Mouse (Mus musculus) layer of hippocampus, postnatal 10 days (tissue): ENCODE results near the gene Armc12. TPM values are rescaled to one million over a fixed set of nuclear protein-coding genes. Genes with fewer than 3 reads are reported as not detected.
"Not testable (repeated sequence)": the region's sequence is repeated elsewhere in the genome, so short reads cannot be mapped to it uniquely, and the experiment has no call there.

Experiments
- DNase-seq, 2 experiments: peaks; one replicate each; pipeline ENCODE4 v3.0.0; 2021; ENCODE audit warnings: low spot score in 2 of 2
- total RNA-seq, 2 experiments: library from RNA; stranded (reverse); gene quantifications; 2 replicates each; pipeline ENCODE4 v1.2.3; 2021

Gene Armc12
- total RNA-seq, 2 experiments from 2014 or later: not detected

DNA sequence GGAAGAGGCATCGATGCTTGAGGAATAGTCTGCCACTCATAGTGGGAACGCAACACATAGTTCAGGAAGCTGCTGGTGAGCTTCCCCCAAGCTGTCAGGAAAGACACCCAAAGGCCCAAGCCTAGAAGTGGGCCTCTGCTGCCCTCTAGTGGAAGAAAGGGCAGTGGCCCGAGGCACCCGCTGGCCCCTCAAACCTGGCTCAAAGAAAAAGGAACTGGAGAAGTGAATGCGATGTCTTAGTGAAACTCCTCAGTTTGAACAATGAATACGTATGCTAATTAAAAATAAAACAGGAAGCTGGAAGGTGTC is 2.6 kb upstream of the Armc12 start:
- DNase-seq: peak; percentile 92 to 93

DNA sequence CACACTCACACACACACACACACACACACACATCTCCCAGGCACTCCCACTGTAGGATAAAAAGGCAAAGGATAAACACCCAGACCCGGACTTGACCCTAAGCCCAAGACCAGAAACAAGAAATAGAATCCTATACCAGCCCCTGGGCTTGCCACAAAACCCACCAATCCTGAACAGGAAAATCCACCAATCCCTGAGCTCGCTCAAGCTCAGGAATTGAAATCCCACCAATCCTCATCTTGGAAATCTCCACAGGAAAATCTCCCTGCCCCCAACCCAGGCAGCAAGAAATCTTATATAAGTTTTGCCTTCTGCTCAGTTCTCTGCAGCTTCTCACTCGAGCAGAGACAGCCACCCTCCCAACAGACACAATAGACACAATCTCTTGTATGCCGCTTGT is 1.5 kb upstream of the Armc12 start:
- DNase-seq: no peak

GRCm38 (mm10) chr17:28531946-28532345 is 1.3 kb downstream of the Armc12 start:
- no peak for DNase-seq

DNA sequence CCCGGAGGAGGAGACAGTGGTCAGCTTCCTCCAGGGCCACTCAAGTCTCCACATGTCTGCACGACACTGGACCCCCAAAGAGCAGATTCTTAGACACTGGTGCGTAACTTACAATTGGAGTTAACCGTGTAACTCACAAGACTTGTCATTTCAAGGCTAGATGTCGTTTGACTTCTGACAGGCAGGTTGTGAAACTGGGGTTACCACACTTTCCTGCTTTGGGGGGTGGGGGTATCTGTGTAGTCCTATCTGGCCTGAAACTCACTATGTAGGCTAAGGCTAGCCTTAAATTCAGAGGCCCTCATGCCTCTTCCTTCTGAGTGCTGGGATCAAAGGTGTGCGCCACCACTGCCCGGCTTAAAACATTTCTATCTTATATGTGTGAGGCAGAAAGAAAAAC is 2.0 kb downstream of the Armc12 start:
- DNase-seq: no peak

- no peak for DNase-seq
Measured at GRCm38 (mm10) chr17:28533327-28533726, 2.7 kb downstream of the Armc12 start.

- DNase-seq: no peak
Measured at GRCm38 (mm10) chr17:28537881-28538280, 7.3 kb downstream of the Armc12 start.

DNA sequence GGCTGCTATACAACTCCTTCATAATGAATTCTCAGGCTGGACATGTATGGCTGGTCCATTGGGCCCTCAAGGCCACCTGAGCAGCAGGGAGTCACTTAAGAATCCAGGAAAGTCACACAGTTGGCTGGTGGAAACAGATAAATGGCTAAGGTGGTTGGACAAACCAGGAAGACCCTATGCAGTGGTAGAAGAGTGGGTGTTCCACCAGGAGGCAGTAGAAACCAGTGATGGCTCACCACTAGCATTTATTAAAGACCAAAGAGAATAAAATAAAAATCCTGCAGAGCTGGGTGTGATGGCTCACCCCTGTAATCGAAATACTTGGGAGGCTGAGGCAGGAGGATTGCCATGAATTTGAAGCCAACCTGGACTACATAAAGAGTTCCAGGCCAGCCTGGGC is 16.3 kb downstream of the Armc12 start:
- DNase-seq: no peak

- no peak for DNase-seq
Measured at GRCm38 (mm10) chr17:28548550-28548949, 17.9 kb downstream of the Armc12 start.

DNA sequence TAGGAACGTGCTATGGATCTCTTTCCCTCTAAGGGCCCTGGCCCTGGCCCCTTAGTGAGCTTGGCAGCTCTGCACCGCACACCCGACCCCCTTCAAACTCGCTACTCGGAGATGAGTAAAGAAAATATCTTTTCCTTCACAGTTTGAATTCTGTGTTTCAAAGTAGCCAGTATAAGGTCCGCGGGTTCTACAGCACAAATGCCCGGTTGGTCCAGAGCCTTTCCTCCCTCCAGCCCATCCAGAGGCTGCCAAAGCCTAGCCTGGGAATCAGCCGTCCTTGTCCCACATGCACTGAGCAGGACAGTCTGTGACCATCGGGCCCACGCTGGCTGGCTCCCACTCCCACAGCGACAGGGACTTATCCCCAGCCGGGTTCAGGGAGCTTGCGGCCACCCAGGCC is 18.5 kb downstream of the Armc12 start, which contains the start of gene Clpsl2:
TSS of gene Clpsl2 (plus strand) at position 301 of the 400 bp plus-strand sequence.
- no peak for DNase-seq

DNA sequence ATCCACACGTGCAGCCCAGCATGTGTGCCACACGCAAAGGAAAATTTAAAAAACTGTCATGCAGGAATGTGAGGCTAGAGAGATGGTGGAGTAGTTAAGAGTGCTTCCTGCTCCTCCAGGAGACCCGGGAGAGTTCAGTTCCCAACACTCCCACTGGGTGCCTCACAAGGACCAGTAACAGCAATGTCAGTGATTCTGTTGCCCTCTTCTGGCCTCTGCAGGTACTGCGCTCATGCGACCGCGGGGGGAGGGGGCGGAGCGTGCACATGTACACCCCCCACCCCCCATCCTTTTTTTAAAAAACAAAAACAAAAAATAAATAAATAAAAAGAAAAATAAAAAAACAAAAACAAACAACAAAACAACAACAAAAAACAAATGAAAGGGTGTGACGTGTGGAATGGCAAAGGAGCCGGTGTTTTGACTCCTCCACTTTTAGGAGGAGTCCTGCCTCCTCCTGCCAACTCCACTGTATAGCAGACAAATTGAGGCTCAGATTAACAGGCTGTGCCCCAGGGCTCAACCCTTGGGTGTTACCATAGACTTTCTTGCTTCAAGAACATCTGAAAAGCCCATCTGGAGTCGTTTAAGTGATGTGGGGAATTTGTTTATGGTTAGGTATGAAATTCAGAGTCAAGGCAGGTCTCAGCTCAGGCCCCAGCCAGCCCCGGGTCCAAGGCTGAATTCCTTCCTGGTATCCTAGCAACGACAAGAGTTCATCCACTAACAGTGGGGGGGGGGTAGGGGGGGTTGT is 22.6 kb downstream of the Armc12 start:
- peak; percentile 83 to 89 for DNase-seq

GRCm38 (mm10) chr17:28554021-28554420 is 23.4 kb downstream of the Armc12 start:
- not testable (repeated sequence) for DNase-seq

- no peak for DNase-seq
Measured at GRCm38 (mm10) chr17:28556635-28557396, 26.2 kb downstream of the Armc12 start.

- DNase-seq: no peak
Measured at GRCm38 (mm10) chr17:28557772-28558171, 27.2 kb downstream of the Armc12 start.

DNA sequence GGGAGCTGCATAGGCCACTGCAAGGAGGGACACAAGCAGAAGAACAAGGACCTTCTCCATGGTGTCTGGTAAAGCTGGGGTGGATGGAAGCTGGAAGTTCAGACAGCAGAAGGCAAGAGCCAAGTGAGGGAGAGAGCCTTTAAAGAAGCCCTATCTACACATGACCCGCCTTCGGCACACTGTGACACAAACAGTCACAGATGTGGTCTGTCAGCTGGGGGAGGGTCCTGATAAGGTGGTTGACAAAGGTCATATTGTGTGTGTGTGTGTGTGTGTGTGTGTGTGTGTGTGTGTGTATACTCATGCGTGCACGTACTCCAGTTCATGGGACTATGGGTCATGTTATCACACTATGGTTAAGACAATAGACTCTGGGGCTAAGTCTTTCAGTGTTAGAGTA is 30.0 kb downstream of the Armc12 start, which contains the start of gene Clps:
TSS of gene Clps (minus strand) at position 169 of the 400 bp plus-strand sequence.
- DNase-seq: no peak

GRCm38 (mm10) chr17:28561613-28562012 is 31.0 kb downstream of the Armc12 start:
- DNase-seq: no peak

- no peak for DNase-seq
Measured at GRCm38 (mm10) chr17:28565181-28565580, 34.6 kb downstream of the Armc12 start.

GRCm38 (mm10) chr17:28567541-28567940 is 36.9 kb downstream of the Armc12 start:
- DNase-seq: no peak

- no peak for DNase-seq
Measured at GRCm38 (mm10) chr17:28571868-28572267, 41.3 kb downstream of the Armc12 start.

DNA sequence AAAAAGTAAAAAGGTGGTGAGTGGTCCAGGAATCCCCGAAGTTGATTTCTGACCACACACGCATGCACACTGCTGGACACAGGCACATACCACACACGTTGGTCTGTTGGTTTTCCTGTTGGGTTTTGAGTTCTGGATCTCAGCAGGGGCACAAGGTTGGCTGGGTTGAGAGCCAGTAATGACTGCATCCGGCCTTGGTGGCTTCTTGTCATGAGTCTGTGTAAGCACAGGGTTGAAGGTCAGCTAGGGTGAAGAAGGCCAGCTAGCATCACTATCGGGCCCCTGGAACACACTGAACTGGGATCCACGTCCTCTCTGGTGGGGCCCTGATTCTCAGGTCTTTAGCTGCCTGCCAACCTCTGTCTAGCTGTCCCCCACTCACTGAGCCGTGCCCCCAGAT is 41.9 kb downstream of the Armc12 start:
- DNase-seq: no peak

DNA sequence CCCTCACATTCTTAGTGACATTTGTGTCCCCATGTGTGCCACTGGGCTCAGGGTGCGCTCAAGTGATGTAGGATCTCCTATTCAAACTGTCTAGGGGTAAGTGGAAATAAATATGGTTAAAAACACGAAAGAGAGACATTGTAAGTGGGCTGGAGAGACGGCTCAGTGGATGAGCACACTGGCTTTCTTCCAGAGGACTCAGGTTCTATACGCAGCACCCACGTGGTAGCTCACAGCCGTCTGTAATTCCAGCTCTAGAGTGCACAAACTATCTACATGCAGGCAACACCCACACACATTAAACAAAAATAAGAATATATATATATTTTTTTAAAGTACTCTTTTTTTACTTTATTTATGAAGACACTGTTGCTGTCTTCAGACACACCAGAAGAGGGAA is 42.3 kb downstream of the Armc12 start:
- DNase-seq: no peak

- peak in 1 of 2 experiments; percentile 55 for DNase-seq
Measured at GRCm38 (mm10) chr17:28575244-28576125, 44.9 kb downstream of the Armc12 start, which contains the start of gene Lhfpl5. Gene Lhfpl5, plus strand, starts transcription at chr17:28575641.
